Mouse (Mus musculus) kidney, adult 8-10 months (tissue): ENCODE measurements around the gene Sptssa.
A peak's percentile ranks its signal among the peaks of the same experiment; 100 is the strongest.
"Not testable (repeated sequence)": the region's sequence is repeated elsewhere in the genome, so short reads cannot be mapped to it uniquely, and the experiment has no call there.

Source experiments
- DNase-seq, 2 experiments: peaks; one replicate each; pipeline ENCODE4 v3.0.0; 2022

Sptssa gene

DNA sequence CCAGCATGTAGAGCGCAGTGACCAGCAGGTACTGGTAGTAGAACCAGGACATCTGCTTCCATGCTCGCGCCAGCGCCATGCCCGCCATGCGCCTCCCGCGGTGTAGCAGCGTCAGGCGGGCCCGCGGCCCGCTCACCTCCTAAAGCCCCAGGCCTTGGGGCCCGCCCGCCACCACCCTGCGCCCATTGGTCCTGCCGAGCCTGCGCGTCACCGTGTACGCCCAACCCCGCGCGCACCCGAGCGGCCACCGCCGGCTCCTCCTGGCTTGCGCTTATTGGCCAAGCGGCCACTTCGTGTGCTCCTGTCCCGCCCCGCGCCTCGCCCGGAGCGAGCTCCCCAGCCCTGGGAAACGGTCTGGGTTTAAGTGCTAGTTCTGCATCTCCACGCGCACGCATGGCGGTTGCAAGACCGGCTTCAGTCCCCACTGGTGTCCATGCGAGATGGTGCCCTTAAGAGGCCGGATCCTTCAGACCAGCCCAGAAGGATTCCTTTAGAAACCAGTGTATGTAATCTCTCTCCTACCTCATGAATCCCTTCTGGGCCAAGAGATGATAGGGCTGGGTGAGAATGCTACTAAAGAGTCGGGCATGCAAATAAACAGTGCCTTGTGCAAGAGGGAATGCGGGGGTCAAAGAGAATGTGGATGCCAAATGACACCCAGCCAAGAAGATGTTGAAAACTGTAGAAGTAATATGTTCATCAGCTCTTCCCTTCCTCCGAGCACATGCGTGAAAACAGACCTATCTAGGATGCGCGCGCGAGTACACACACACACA is at the start of gene Sptssa:
Gene Sptssa (minus strand): TSS at position 178 of the 776 bp plus-strand sequence.
- peak; percentile 95 to 96 for DNase-seq

DNA sequence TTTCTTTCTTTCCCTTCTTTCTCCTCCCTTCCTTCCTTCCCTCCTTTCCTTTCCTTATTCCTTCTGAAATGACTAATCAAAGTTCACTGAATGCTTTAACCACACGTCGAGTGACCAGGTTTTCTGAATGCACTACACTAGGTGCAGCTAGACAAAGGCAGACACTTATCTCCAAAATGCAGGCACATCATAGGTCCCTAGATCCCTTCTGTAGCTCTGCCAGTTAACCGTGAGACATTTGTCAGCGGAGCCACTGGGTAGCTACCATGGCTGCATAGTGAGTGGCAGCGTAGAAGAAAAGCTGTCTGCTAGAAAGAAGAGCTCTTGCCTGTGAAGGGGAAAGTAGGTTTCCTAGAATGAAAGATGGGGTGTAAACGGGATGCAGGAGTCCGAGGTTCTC is 43.0 kb upstream of the Sptssa start:
- no peak for DNase-seq

DNA sequence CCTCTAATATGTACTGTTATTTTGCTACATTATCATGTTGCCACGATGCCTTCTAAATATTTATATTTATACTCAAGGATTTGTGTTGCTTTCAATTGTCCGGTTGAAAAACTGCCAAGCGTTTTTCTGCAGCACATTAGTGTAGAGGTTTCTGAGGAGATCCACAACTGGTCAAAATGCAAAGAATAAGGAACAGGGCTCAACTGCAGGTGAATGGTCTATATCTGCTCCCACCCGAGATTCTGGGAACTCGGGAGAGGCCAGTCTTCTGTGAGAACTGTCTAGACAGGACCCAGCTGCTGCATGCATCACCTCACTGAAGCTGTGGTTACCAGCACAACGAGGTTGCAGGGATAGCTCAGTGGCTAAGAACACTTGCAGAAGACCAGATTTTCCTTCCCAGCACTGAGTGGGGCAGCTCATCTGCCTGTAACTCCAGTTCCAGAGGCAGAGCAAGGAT is 41.4 kb upstream of the Sptssa start:
- DNase-seq, result no peak

DNA sequence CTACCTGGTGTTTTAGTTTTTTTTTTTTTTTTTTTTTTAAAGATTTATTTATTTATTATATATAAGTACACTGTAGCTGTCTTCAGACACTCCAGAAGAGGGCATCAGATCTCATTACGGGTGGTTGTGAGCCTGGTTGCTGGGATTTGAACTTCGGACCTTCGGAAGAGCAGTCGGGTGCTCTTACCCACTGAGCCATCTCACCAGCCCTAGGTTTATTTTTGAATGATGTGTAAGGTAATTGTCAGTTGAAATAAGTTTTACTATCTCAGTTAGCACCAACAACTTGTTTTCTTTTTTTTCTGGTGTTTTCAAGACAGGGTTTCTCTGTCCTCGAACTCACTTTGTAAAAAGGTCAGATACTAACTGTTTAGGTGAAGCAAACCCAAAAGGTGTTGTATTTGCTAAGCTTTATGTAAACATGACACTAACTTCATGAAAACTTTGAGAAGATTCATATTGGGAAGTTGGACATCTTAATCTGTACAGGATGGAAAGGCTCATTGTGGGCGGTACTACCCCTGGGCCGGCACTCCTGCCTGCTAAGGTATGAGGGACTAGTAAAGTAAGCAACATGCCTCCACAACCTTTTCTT is 40.7 kb upstream of the Sptssa start:
- peak in 1 of 2 experiments; percentile 38 for DNase-seq

DNA sequence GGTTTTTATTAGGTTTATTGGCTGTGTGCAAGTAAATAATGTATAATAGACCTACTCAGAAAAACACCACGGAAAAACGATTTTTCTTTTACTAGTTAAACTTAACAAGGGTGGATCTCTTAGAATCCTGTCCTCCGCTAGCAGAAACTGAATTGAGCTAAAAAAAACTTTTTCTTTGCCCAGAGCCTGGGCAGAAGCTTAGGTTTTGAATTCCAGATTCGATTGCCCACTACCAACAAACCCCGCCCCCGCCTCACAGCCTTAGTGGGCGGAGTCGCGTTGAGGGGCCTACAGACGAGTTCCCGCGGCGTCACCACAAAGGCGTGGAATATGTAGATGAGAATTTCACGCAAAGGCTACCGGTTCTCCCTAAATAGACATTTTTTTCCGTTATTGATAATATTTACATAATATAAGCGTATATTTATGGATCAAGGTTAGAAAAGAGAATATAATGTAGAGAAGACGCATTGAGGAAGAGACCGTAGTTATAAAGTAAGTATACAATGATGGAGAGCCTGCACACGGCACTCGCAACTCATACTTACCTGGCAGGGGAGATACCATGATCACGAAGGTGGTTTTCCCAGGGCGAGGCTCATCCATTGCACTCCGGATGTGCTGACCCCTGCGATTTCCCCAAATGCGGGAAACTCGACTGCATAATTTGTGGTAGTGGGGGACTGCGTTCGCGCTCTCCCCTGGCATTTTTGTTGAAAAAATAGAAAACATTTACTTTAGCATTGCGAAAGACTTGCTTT is 40.0 kb upstream of the Sptssa start:
- peak; percentile 96 for DNase-seq

DNA sequence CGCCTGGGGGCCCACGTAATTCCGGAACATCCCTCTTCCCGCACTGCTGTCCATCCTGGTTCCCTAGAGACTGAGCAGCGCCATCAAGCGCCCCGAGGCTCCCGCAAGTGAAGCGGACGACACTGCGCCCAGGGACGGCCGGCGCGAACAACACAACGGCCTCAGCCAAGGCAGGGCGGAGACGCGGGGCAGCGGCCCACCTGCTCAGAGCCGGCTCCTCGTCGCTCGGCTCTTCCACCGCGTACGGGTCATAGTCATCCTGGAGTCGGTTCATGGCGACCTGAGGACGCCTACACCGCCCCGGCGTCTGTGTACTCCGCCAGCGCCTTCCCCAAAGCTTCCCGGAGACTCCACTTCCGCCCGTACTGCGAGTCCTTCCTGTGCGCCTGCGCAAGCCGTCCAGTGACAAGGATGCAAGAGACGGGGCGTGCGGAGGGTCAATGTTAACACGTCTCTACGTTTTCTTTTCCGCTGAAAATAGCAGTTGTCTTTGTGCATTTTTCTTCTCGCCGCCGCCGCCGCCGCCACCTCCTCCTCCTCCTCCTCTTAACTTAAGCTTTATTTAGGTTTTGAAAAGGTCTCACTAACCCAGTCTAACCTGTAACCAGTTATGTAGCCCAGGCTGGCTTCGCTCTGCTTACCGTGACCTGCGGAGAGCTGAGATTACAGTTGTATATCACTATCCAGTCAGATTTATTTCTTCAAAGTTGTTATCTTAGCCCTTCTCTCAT is 39.3 kb upstream of the Sptssa start, which contains the start of gene Eapp:
Gene Eapp (minus strand): TSS at position 387 of the 731 bp plus-strand sequence.
- peak; percentile 96 for DNase-seq

DNA sequence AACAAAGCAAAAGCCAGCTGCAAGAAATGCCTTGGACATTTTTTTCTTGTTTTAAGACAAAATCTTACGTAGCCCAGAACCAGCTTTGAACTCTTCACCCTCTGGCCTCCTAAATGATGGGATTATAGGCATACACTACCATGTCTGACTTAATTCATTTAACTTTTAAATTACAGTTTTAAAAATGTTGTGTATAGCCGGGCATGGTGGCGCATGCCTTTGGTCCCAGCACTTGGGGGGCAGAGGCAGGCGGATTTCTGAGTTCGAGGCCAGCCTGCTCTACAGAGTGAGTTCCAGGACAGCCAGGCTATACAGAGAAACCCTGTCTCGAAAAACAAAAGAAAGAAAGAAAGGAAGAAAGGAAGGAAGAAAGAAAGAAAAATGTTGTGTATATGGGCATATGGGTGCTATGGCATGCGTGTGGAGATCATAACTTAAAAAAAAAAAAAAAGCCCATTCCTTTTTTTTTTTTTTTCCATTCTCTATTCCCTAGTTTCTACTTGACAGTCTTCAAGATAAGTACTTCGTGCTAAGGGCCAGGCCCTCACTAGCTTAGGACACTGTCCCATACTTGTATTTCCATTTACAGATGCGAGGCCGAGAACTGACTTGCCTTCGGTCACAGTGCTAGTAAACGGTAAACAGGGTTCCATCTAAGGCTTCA is 38.6 kb upstream of the Sptssa start:
- no peak for DNase-seq

DNA sequence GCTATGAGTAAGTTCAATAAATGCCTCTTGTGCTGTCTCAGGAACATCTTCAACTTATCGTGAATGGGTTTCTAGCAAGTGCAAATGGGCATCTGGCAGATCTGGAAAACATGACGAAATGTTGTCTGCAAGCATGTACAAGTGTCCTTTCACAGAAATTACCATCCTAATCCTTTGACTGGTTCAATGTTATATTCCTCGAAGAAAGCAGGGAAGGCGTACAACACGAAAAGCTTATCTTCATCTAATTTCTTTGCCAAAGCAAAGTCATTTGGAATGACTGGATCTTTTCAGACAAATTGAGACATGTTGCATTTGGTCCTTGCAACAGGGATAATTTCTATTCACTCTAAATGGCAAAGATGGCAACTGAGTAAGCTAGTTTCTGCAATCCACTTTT is 32.7 kb upstream of the Sptssa start:
- no peak for DNase-seq

DNA sequence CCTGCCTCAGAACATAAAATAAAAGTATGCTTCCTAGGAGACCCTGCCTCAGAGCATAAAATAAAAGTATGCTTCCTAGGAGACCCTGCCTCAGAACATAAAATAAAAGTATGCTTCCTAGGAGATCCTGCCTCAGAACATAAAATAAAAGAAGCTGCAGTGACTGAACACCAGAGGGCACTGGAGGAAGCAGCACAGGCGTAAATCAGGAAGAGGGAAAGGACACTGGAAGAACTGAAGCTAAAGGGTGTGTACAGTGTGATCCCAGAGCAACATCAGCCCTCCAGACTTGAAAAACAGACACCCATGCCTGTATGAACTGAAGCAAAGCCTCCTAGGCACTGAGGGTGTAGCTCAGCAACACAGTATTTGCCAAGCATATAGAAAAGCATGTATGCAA is 26.8 kb upstream of the Sptssa start:
- DNase-seq, result no peak

DNA sequence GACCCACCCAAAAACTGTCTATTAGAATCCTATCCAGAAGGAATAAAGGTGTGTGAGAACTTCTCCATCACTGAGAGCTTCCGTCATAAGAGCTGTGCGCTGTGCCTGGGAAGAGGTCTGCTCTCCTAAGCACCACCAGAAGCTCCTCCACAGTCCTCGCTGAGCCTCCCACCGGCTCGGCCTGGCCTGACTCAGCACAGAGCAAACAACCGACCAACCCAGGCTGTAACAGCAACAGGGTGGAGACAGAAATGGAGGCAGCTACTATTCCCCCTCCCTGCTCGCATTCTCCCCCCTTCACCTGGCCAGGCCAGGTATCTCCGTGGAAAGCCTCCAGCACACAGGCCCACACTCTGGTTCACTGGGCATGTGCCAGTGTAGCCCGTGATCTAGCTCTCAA is 20.3 kb upstream of the Sptssa start:
- no peak for DNase-seq

DNA sequence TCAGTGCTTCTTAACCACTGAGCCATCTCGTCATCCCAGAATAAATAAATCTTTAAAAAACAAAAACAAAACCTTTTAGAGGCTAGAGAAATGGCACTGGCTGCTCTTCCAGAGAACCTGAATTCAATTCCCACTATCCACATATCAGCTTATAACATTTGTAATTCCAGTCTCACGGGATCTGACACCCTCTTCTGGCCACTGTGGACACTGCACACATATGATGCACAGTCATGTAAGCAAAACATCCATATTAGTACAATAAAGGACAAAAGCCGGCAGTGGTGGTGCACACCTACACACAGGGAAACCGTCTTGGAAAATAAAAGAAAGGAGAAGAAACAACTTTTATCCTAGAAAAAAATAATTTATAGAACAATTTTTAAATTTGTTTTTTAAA is 19.0 kb upstream of the Sptssa start:
- DNase-seq, result no peak

DNA sequence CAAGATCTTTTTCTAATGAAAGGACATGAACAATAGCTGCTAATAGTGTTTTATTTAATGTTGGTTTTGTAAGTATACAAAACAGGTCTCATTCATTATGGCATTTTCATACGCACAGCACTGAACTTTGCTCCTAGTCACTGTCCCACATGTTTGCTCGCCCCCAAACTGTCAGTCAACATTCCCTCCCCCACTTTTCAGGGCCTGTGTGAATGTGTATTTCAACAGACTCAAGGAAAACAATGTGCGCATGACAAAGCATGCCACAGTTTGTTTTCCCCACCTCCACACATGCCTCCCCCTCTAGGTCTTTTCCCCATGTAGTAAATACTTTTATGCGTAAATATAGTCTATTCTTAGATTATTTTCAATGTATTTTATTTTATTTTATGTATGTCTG is 14.9 kb upstream of the Sptssa start:
- DNase-seq, result no peak

- no peak for DNase-seq
Observed at GRCm38 (mm10) chr12:54668141-54668540, 11.8 kb upstream of the Sptssa start.

GRCm38 (mm10) chr12:54665526-54665925 is 9.2 kb upstream of the Sptssa start:
- DNase-seq, result peak in 1 of 2 experiments; percentile 25

DNA sequence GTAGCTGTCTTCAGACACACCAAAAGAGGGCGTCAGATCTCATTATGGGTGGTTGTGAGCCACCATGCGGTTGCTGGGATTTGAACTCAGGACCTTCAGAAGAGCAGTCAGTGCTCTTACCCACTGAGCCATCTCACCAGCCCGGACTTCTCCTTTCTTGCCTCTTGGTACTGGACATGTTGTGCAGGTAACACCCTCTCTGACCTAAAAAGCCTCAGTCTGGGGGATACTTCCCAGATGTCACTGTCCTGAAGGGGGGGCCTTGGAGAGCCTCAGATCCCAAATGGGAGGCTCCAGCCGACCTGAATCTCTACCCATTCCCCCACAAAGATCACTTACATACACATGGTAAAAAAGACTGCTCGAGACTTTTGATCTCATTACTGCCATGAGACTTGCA is 5.1 kb upstream of the Sptssa start:
- DNase-seq, result not testable (repeated sequence)

DNA sequence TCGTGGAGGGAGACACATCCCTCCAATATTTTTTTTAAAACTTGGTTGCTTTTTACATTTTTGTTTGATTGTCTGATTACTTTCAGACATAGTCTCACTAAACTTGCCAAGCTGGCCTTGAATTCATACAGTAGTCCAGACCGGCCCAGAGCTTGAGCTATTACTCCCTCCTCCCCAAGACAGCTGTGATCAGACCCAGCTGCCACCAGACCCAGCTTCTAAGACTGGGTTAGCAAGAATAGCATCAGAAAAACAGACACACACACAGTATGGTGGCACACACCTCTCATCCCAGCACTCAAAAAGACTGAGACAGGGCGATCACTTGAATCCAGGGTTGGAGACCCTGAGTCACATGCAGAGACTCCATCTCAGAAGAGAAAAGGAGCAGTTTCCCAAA is 3.5 kb upstream of the Sptssa start:
- no peak for DNase-seq

- DNase-seq, result no peak
Observed at GRCm38 (mm10) chr12:54658425-54659092, 2.2 kb upstream of the Sptssa start.

- no peak for DNase-seq
Observed at GRCm38 (mm10) chr12:54657951-54658350, 1.6 kb upstream of the Sptssa start.

DNA sequence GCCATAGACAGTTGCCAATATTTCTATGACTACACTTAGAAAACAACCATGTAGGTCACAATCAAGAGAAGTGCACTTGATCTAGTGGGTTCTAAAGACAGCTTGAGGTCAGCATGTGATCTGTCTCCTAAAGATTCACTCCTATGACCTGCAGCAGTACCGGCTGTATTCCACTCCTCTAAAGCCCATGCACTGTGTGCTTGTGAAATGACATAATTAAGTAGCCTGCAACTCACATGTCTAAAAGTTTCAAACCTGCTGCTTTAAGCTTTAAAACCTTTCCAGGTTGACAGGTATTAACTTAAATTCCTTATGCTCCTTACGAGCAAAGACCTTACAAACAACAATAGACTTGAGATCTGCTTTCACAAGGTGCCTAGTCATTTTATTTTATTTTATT is 853 bp upstream of the Sptssa start:
- no peak for DNase-seq

- peak in 1 of 2 experiments; percentile 49 for DNase-seq
Observed at GRCm38 (mm10) chr12:54656039-54656395, 356 bp downstream of the Sptssa start.

- no peak for DNase-seq
Observed at GRCm38 (mm10) chr12:54655292-54656038, 908 bp downstream of the Sptssa start.
